Mouse (Mus musculus): ENCODE data around the gene Rtn2. TPM values are rescaled to one million over a fixed set of nuclear protein-coding genes. Genes with fewer than 3 reads are reported as not detected.
A peak's percentile ranks its signal among the peaks of the same experiment; 100 is the strongest.

The Rtn2 gene
- polyA plus RNA-seq, 1 experiment: 19.9 TPM

DNA sequence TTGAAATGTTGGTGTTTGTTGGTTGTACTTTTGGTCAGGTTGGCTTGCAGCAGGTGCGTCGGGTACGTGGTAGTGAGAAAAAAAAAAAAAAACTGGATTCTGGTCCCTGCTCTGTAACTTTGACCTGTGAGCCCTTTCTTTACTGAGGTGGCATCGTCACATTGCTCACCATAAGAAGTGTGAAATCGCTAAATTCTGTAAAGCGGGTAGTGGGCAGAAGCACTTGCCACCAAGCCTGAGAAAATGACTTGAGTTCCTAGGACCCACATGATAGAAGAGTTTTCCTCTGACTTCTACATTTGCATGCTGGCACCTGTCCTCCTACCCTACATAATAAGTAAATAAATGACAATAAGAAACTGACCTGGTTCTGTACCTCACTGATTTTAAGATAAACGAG is 38.2 kb downstream of the Rtn2 start:
- H3K4me1 ChIP-seq (replicated peaks; ENCODE audit: control insufficient read depth, insufficient read depth, low read length): peaks cover 5% of the 10 kb centered on the region
- no peak for DNase-seq
- H3K27me3 ChIP-seq (ENCODE audit: control insufficient read depth, insufficient read depth, low read length): no peaks in the 10 kb centered on the region
- TF ChIP-seq CTCF (IDR thresholded peaks at IDR 0.05; ENCODE audit: borderline replicate concordance, control insufficient read depth, extremely low read depth, insufficient read depth, low read length, poor library complexity) (no peak), POLR2A (IDR thresholded peaks at IDR 0.05; ENCODE audit: control insufficient read depth, extremely low read depth, insufficient read depth, low read length, poor library complexity) (no peak)
- no peak overlapping the region for H3K4me3 ChIP-seq (ENCODE audit: control insufficient read depth, insufficient read depth, low read length)
- H3K36me3 ChIP-seq (ENCODE audit: control insufficient read depth, insufficient read depth, low read length): no peaks in the 10 kb centered on the region
- H3K27ac ChIP-seq (ENCODE audit: control insufficient read depth, insufficient read depth, low read length): no peak overlapping the region
- WGBS: 47% methylated on average over 7 of the region's 7 CpGs

DNA sequence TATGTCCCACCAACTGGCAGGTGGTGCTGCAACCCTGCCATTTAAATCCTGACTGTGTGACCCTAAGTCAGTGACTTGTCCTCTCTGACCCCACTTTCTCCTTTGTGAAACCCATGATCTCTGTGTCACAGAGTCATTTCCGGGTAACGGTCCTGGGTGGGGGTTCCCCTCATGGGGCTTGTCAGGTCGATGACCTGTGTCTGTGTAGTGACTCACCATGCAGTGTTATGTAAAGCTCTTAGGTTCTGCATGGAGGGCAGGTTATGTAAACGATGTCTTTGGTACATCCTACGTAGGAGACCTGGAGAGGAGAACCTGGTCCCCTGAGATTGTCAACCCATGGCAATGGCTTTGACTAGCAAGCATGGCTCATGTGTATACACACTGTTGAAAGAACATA is 39.0 kb downstream of the Rtn2 start:
- TF ChIP-seq POLR2A (IDR thresholded peaks at IDR 0.05; ENCODE audit: control insufficient read depth, extremely low read depth, insufficient read depth, low read length, poor library complexity) (no peak), CTCF (IDR thresholded peaks at IDR 0.05; ENCODE audit: borderline replicate concordance, control insufficient read depth, extremely low read depth, insufficient read depth, low read length, poor library complexity) (no peak)
- Histone ChIP-seq H3K36me3 (ENCODE audit: control insufficient read depth, insufficient read depth, low read length) (no peaks in the 10 kb centered on the region), H3K4me1 (replicated peaks; ENCODE audit: control insufficient read depth, insufficient read depth, low read length) (peaks cover 7% of the 10 kb centered on the region), H3K4me3 (ENCODE audit: control insufficient read depth, insufficient read depth, low read length) (no peak overlapping the region), H3K27ac (ENCODE audit: control insufficient read depth, insufficient read depth, low read length) (no peak overlapping the region), H3K27me3 (ENCODE audit: control insufficient read depth, insufficient read depth, low read length) (no peaks in the 10 kb centered on the region)
- no peak for DNase-seq
- 22% methylated on average over 5 of the region's 5 CpGs for WGBS

DNA sequence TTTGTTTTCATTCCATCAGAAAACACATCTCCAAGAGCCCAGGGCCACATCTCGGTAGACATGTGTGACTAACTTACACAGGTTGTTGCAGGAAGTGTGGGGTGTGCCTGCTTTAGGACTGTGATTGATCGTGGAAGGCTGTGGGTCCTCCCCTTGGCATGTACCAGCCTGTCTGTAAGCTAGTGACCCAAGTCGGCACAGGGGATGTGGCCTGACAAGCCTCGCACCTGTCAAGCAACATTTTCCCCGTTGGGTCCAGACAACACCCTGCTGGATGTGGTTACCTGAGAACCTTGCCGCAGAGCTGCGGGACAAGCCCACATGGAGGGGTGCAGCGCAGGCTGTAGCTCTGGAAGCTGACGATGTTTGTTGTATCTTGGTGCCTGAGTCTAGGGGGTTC is 40.1 kb downstream of the Rtn2 start:
- Histone ChIP-seq H3K4me1 (replicated peaks; ENCODE audit: control insufficient read depth, insufficient read depth, low read length) (peaks cover 8% of the 10 kb centered on the region), H3K27ac (ENCODE audit: control insufficient read depth, insufficient read depth, low read length) (no peak overlapping the region), H3K36me3 (ENCODE audit: control insufficient read depth, insufficient read depth, low read length) (no peaks in the 10 kb centered on the region), H3K27me3 (ENCODE audit: control insufficient read depth, insufficient read depth, low read length) (peaks cover 5% of the 10 kb centered on the region; the same call in 1 of the 2 replicates), H3K4me3 (ENCODE audit: control insufficient read depth, insufficient read depth, low read length) (no peak overlapping the region)
- DNase-seq: no peak
- no peak for TF ChIP-seq POLR2A (IDR thresholded peaks at IDR 0.05; ENCODE audit: control insufficient read depth, extremely low read depth, insufficient read depth, low read length, poor library complexity)
- TF ChIP-seq CTCF (IDR thresholded peaks at IDR 0.05; ENCODE audit: borderline replicate concordance, control insufficient read depth, extremely low read depth, insufficient read depth, low read length, poor library complexity): no peak
- WGBS: 67% methylated on average over 9 of the region's 9 CpGs

DNA sequence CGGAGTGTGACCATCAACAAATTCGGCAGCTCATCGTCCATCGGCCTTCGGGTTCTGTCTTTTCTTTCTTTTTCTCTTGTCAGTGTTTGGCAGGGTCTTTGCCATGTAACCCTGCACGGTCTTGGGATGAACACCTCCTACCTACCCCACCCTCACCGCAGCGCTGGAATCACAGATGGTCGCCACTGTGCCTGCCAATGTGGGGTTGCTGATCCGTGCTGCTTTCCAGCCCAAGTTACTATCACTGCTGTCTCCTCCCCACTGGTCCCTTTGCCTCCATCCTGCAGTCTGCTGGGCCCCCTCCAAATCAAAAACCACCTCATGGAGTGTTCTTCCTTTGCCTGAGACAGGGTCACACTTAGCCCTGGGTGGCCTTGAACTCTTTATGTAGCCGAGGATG is 41.8 kb downstream of the Rtn2 start:
- no peak overlapping the region for H3K27ac ChIP-seq (ENCODE audit: control insufficient read depth, insufficient read depth, low read length)
- WGBS: 94% methylated on average over 11 of the region's 11 CpGs
- no peak overlapping the region for H3K4me3 ChIP-seq (ENCODE audit: control insufficient read depth, insufficient read depth, low read length)
- H3K36me3 ChIP-seq (ENCODE audit: control insufficient read depth, insufficient read depth, low read length): no peaks in the 10 kb centered on the region
- no peak for DNase-seq
- TF ChIP-seq POLR2A (IDR thresholded peaks at IDR 0.05; ENCODE audit: control insufficient read depth, extremely low read depth, insufficient read depth, low read length, poor library complexity) (no peak), CTCF (IDR thresholded peaks at IDR 0.05; ENCODE audit: borderline replicate concordance, control insufficient read depth, extremely low read depth, insufficient read depth, low read length, poor library complexity) (no peak)
- peaks cover 8% of the 10 kb centered on the region for H3K4me1 ChIP-seq (replicated peaks; ENCODE audit: control insufficient read depth, insufficient read depth, low read length)
- peaks cover 5% of the 10 kb centered on the region for H3K27me3 ChIP-seq (ENCODE audit: control insufficient read depth, insufficient read depth, low read length)

DNA sequence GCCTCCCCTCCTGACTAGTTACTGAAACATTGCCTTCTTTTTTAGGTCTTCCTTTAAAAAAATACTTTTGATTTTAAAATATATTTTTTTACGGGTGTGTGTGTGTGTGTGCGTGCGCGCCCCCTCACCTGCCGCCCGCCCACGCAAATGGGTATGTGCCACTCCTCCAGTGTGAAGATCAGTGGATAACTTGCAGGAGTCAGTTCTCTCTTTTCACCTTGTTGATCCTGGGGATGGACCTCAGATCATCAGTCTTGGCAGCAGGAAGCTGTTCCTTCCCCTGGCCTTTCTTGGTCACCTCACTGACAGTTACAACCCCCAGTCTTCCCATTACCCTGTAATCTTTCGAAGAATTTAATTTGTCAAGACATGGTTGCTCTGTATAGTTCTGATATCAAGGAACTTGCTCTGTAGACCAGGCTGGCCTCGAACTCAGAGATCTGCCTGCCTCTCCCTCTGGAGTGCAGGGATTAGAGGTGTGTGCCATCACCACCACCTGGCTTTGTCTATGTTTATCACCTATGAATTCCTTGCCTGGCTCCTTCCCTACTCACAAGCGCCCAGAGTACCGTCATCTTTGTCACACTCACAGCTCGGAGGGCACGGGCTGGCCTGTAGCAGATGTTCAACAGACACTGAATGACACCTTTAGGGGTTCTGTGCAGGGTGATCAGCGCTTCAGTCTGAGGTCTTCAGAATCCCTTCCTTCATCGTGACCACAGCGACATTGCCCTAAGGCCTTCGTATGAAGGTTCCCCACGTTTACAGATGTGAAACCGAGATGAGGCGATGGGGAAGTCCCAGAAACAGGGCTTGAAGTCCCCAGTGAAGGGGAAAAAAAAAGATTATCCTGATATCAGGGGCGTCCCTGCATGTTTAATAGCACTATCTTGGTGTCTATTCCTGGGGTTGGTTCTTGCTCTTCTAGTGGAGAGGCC is 43.1 kb downstream of the Rtn2 start:
- 48% methylated on average over 21 of the region's 21 CpGs for WGBS
- no peak overlapping the region for H3K4me3 ChIP-seq (ENCODE audit: control insufficient read depth, insufficient read depth, low read length)
- DNase-seq: no peak

DNA sequence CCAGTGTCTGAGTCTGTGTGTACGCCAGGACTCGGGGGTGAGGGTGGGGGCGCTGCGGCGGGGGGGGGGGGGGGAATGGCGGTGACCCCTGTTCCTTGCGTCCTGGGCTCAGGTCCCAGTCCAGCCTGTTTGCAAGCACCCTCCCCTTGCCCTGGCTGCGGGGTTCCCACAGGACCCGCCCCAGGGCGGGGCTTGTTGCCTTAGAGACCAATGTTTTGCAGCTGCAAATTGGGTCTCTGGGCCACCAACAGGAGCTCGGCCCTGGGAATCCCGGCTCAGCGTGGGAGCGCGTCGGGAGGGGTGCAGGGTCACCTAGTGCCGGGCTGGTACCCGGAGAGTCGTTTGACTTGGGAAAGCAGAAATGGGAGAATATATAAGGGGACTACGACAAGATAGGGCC is 43.9 kb downstream of the Rtn2 start:
- H3K27ac ChIP-seq (ENCODE audit: control insufficient read depth, insufficient read depth, low read length): no peak overlapping the region
- TF ChIP-seq POLR2A (IDR thresholded peaks at IDR 0.05; ENCODE audit: control insufficient read depth, extremely low read depth, insufficient read depth, low read length, poor library complexity) (no peak), CTCF (IDR thresholded peaks at IDR 0.05; ENCODE audit: borderline replicate concordance, control insufficient read depth, extremely low read depth, insufficient read depth, low read length, poor library complexity) (no peak)
- H3K27me3 ChIP-seq (ENCODE audit: control insufficient read depth, insufficient read depth, low read length): peaks cover 5% of the 10 kb centered on the region
- peaks cover 3% of the 10 kb centered on the region; the same call in 1 of the 2 replicates for H3K4me1 ChIP-seq (replicated peaks; ENCODE audit: control insufficient read depth, insufficient read depth, low read length)
- DNase-seq: peak; percentile 42
- no peak overlapping the region for H3K4me3 ChIP-seq (ENCODE audit: control insufficient read depth, insufficient read depth, low read length)
- WGBS: 4% methylated on average over 20 of the region's 20 CpGs
- H3K36me3 ChIP-seq (ENCODE audit: control insufficient read depth, insufficient read depth, low read length): no peaks in the 10 kb centered on the region

More for the DNA sequence above, 43.1 kb downstream of the Rtn2 start:
- peaks cover 5% of the 10 kb centered on the region for H3K27me3 ChIP-seq (ENCODE audit: control insufficient read depth, insufficient read depth, low read length)
- H3K36me3 ChIP-seq (ENCODE audit: control insufficient read depth, insufficient read depth, low read length): no peaks in the 10 kb centered on the region
- H3K4me1 ChIP-seq (replicated peaks; ENCODE audit: control insufficient read depth, insufficient read depth, low read length): peaks cover 3% of the 10 kb centered on the region; the same call in 1 of the 2 replicates
- TF ChIP-seq POLR2A (IDR thresholded peaks at IDR 0.05; ENCODE audit: control insufficient read depth, extremely low read depth, insufficient read depth, low read length, poor library complexity): no peak
- TF ChIP-seq CTCF (IDR thresholded peaks at IDR 0.05; ENCODE audit: borderline replicate concordance, control insufficient read depth, extremely low read depth, insufficient read depth, low read length, poor library complexity): no peak
- no peak overlapping the region for H3K27ac ChIP-seq (ENCODE audit: control insufficient read depth, insufficient read depth, low read length)

All from thymus, adult 2 months (tissue).